Mouse (Mus musculus) monocyte, adult 59 days (primary cell): Measurements from ENCODE around the gene Olfr60. TPM values are rescaled to one million over a fixed set of nuclear protein-coding genes. Genes with fewer than 3 reads are reported as not detected.

Source experiments
- total RNA-seq, 2 experiments: library from RNA; stranded (reverse); gene quantifications; one replicate each; pipeline ENCODE4 v1.2.4; 2023

Olfr60 gene
- total RNA-seq: not detected

GRCm38 (mm10) chr7:140361571-140361970 is at the start of gene Olfr60:
Gene Olfr60, minus strand, starts transcription at chr7:140361671.

GRCm38 (mm10) chr7:140402818-140403217 is 41.3 kb upstream of the Olfr60 start, which contains the start of gene Olfr531:
Gene Olfr531, minus strand, starts transcription at chr7:140402918.

GRCm38 (mm10) chr7:140376231-140376630 is 14.8 kb upstream of the Olfr60 start, which contains the start of gene Olfr530:
Gene Olfr530, minus strand, starts transcription at chr7:140376331.

DNA sequence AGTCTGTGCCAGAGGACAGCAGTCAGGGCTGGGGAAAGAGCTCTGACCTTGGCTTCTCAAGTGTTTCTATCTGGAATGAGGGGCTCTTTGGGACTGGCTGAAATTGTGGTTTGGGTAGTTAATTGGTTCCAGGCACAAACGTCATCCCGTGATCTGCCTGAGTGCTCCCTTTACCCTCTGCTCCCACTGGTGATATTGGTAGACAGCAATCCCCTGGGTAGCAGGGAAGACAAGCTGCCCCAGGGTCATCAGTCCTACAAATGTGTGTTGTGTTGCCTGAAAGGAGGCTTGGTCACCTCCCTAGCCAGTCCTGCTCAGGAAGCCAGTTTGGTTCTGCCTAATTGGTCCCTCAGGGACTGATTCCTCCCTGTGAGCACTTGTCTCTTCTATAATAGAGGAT is 27.8 kb downstream of the Olfr60 start, which contains the start of gene Olfr527:
Gene Olfr527, plus strand, starts transcription at position 301 of the 400 bp plus-strand sequence.

GRCm38 (mm10) chr7:140320558-140320957 is 40.9 kb downstream of the Olfr60 start, which contains the start of gene Olfr525:
Gene Olfr525, plus strand, starts transcription at chr7:140320858.

Other genes starting within 250 kb of the Olfr60 start
- gene Paox, start 245.9 kb downstream of the Olfr60 start, total RNA-seq: 10 to 100 TPM; 18.6 to 26.3 TPM
- 10 to 100 TPM; 46.0 to 50.2 TPM for gene Echs1, start 245.2 kb downstream of the Olfr60 start, total RNA-seq
- 10 to 100 TPM in 1 of 2 experiments, 1 to 10 TPM in 1; 8.7 to 10.9 TPM for gene Mtg1, start 224.1 kb downstream of the Olfr60 start, total RNA-seq
- not detected for gene Sprn, start 206.8 kb downstream of the Olfr60 start, total RNA-seq
- not detected for gene Olfr522, start 196.9 kb downstream of the Olfr60 start, total RNA-seq
- gene Olfr523, start 188.5 kb downstream of the Olfr60 start, total RNA-seq: not detected
- not detected for gene Olfr524, start 155.7 kb downstream of the Olfr60 start, total RNA-seq
- 1 to 10 TPM in 1 of 2 experiments, under 1 TPM in 1; 0.82 to 1.3 TPM for gene Cd163l1, start 143.4 kb downstream of the Olfr60 start, total RNA-seq
- 1 to 10 TPM; 4.5 to 5.0 TPM for gene 5830411N06Rik, start 114.4 kb downstream of the Olfr60 start, total RNA-seq
- gene Olfr525, start 40.8 kb downstream of the Olfr60 start, total RNA-seq: not detected
- not detected for gene Olfr527, start 27.7 kb downstream of the Olfr60 start, total RNA-seq
- gene Olfr530, start 14.7 kb upstream of the Olfr60 start, total RNA-seq: not detected
- not detected for gene Olfr531, start 41.2 kb upstream of the Olfr60 start, total RNA-seq
- gene Olfr532, start 60.0 kb upstream of the Olfr60 start, total RNA-seq: not detected
- not detected for gene Olfr533, start 101.7 kb upstream of the Olfr60 start, total RNA-seq
- gene Olfr535, start 122.5 kb upstream of the Olfr60 start, total RNA-seq: not detected
- gene Olfr536, start 145.7 kb upstream of the Olfr60 start, total RNA-seq: not detected
- gene Olfr538, start 206.2 kb upstream of the Olfr60 start, total RNA-seq: not detected
- gene Olfr46, start 239.6 kb upstream of the Olfr60 start, total RNA-seq: not detected